Mouse (Mus musculus) hematopoietic stem cell, adult 5-6 weeks (primary cell): Measurements from ENCODE around the gene Mertk. TPM values are rescaled to one million over a fixed set of nuclear protein-coding genes. Genes with fewer than 3 reads are reported as not detected.
"Not testable (repeated sequence)": the region's sequence is repeated elsewhere in the genome, so short reads cannot be mapped to it uniquely, and the experiment has no call there.

Experiments
- ATAC-seq, 2 experiments: fragments of 125-278 bp in 1 of 2; replicated peaks in 1 of 2; 2 replicates each; pipeline ENCODE4 v1.8.0; 2016 to 2017; ENCODE audit warnings: inconsistent platforms in 2 of 2, mild to moderate bottlenecking in 2 of 2, moderate number of reproducible peaks in 2 of 2, low read depth in 1 of 2, moderate TSS enrichment in 1 of 2; ENCODE audit not compliant: low FRiP score in 2 of 2, poor library complexity in 2 of 2, severe bottlenecking in 2 of 2, insufficient read depth in 1 of 2, low TSS enrichment in 1 of 2
- total RNA-seq: library from RNA; stranded (forward); fragments of 172-1452, 232-1000 nt; gene quantifications from 2 replicates; pipeline ENCODE4 v1.2.3, GENCODE M21; 2017

Gene Mertk
- total RNA-seq, result 0.31 and 0.69 TPM in 2 replicates

DNA sequence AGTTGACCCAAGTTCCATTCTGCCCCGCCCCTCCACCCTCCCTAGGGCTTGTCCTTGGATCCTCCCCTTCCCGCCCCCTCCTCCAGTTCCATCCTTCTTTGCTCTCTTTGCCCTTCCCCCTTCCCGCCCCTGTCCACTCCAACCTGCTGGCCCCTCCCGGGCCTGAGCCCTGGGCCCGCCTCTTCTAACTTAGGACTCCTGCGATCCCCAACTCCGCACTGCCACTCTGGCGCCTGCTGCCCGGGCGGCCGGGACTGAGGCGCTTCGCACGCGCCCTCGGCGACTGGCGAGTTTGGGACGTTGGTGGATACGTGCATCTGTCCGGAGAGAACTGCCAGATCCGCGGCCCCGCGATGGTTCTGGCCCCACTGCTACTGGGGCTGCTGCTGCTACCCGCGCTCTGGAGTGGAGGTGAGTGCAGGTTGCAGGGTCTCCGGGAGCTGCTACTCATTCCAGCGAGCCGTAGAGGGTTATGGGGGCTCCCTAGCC, at the start of gene Mertk:
Gene Mertk, plus strand, starts transcription at position 264 of the 489 bp plus-strand sequence.
- ATAC-seq, result peak in 1 of 2 experiments; percentile 39; a peak in 2 of 4 replicates

DNA sequence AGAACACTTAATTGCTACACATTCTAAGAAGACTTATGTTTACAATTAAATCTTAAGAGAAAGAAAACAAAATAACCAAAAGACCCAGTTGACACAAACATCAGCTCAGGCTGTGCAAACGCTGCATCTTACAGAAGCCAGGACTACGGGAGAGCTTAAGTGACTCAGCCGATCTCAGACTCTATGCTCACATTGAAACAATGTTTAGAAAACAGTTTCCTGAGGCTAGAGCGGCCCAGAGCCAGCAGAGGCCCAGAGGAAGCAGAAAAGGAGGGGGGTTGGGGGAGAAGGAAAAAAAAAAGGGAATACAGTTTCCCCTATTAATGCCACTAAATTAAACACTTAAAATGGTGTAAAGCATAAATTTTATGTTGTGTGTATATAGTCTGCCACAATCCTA, 18.1 kb upstream of the Mertk start:
- ATAC-seq, result peak; percentile 12 to 25; a peak in 1 of 4 replicates

DNA sequence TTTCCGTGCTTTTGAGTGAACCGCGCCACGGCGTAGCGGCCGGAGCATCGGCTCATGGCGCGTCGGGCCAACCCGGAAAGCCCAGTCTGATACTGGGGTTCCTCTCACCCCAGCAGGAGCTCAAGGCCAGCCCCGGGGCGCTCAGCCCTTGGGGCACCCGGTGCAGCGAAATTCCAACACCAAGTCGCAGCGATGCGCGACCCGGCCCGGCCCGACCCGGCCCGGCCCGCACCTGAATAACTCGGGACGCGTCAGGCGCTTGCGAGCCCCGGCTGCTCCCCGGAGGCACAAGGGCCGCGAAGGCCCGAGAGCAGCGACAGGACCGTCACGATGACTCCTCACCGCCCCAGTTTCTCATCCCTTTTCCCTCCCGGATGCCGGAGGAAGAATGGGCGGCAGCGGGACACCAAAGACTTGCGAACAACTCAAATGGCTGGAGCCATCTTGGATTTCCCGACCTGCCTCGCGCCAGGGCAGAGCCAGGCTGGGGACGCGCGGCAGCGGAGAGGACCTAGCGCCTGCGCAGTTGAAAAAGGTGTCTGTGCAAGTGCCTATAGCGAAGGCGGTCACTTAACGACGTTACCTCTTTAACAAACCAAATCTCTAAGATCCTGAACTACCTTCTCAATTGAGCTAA, 11.7 kb upstream of the Mertk start, which contains the start of gene Anapc1:
Gene Anapc1, minus strand, starts transcription at position 471 of the 637 bp plus-strand sequence.
- peak; percentile 94 to 98 for ATAC-seq

DNA sequence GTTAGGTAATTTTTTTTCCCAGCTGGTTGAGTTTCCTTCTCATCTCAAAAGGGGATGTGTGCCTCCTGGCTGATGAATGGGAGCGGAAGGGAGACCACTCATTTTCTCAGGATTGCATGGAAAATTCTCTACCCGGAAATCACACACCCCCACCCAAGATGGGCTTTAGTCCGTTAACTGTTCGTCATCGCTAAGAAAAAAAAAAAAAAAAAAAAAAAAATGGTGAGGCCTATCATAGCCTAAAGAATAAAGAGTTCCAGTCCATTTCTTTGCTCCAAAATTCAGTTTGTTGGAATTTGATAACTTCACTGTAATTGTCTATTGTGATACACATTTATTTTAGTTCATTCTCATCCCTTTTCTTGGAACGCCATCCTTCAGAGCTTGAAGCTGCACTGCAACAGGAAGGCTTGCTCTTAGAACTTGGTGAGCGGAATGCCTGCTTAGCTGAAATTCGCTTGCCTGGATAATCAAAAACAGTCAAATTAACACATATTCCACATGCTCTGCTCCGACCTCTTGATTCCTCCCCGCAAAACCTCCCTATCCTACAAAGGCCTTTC, 11.1 kb upstream of the Mertk start:
- no peak for ATAC-seq

DNA sequence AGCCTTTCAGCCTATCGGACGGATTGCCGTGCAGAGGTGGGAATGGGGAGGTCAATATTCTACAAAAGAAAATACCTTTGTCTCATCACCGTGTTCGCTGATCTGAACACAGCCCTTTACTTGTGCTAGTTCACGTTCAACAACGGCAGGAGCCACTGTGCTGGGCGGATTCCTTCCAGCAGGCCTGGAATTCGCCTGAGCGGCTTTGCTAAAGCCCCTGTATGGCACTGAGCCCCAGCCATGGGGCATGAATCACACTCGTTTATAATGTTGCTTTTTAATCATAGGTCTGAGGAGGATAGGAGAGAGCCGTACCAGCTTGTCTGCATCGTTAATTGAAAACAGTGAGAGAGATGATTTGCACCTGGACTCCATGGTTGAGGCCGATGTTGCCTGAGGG, 6.4 kb upstream of the Mertk start:
- ATAC-seq, result no peak

DNA sequence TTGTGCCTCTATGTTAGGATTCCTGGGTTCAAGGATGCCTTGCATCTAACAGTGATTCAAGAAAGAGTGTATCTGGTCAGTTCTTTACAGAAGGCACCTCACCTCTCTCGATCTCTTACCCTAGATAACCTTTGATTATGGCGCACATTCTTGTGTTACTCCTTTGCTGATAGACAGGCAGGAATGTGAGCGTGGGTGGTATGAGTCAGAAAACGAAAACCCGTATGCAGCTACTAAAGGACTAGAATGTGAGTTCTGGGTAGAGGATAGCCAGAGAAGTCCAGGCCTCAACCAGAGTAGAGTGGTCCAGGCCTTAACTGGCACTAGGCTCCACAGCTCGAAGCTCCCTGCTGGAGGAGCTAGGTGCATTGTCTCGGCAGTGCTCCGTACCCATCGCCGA, 6.0 kb upstream of the Mertk start:
- ATAC-seq, result no peak

DNA sequence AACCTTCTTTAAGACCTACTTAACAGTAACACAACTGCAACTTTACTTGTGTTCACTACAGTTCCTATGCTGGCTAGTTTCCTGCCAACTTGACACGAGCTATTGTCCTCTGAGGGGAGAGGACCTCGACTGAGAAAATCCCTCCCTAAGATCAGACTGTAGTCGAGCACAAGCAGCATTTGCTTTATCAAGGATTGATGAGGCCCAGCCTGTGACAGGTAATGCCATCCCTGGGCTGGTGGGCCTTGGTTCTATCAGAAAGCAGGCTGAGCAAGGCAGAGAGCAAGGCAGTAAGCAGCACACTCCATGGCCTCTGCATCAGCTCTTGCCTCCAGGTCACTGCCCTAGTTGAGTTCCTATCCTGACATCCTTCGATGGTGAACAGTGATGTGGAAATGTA, 5.5 kb upstream of the Mertk start:
- ATAC-seq, result no peak

DNA sequence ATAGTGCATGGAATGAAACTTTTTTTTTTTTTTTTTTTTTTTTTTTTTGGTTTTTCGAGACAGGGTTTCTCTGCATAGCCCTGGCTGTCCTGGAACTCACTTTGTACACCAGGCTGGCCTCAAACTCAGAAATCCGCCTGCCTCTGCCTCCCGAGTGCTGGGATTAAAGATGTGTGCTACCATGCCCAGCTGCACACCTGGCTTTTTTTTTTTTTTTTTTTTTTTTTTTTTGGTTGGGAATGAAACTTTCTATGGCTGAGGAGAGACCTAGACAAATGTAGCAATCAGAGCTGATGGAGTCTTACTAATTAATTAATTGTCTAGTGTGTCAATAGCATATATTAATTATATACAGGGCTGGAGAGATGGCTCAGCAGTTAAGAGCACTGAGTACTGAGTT, 4.9 kb upstream of the Mertk start:
- ATAC-seq, result not testable (repeated sequence)

DNA sequence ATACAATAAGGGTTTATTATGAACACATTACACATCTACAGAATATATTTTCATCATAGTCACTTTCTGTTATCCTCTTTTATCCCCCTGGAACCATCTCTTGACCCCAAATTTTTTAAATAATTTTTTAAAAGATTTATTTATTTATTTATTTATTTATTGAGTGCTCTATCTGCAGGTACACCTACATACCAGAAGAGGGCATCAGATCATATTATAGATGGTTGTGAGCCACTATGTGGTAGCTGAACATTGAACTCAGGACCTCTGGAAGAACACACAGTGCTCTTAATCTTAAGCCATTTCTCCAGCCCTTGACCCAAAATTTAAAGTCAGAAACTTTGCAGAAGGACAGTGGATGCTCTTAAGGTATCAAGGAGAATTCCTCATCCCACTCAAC, 4.2 kb upstream of the Mertk start:
- ATAC-seq, result no peak

DNA sequence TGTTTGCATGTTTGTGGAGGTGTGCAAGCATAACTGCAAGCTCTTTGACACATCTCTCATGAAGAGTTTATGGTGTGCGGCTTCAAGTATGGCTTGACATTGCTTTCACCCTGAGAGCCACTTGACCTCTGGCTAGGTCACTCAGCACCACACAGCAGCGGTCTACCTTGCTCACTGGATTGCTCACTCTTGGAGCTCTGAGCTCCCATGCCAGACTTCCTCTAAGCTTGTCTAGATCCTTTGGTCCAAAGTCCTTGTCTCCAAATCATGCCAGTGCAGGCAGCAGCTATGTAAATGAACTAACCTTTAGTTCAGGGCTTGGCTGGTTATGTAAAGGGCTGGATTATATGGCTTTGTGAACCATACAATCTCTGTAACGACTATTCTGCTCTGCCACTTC, 2.3 kb upstream of the Mertk start:
- no peak for ATAC-seq

DNA sequence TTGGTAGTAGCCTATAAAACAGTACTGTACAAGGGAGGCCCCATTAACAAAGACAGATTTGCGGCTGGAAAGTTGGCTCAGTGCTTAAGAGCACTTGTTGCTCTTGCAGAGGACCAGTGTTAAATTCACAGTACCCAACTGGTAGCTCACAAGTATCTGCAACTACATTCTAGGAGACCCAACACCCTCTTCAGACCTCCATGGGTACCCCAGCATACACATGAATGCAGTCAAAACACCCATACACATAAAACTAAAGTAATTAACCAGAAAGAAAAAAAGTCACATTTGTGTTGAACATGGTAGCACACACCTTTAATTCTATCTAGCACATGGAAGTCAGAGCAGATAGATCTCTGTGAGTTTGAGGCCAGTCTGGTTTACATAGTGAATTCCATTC, 1.7 kb upstream of the Mertk start:
- no peak for ATAC-seq

DNA sequence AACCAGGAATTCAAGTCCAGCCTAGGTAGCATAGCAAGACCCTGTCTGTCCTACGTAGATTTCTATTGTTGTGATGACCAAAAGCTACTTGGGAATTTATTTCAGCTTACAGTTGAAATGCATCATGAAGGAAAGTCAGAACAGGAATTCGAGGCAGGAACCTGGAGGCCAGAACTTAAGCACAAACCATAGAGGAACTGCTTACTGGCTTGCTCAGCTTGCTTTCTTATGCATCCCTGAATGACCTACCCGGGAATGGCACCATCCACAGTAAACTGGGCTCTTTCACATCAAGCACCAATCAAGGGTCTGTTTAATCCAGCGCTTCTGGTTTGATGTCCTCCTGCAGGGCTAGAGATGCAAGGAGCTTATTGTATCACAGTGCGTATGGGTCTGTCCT, 1.2 kb upstream of the Mertk start:
- ATAC-seq, result no peak

DNA sequence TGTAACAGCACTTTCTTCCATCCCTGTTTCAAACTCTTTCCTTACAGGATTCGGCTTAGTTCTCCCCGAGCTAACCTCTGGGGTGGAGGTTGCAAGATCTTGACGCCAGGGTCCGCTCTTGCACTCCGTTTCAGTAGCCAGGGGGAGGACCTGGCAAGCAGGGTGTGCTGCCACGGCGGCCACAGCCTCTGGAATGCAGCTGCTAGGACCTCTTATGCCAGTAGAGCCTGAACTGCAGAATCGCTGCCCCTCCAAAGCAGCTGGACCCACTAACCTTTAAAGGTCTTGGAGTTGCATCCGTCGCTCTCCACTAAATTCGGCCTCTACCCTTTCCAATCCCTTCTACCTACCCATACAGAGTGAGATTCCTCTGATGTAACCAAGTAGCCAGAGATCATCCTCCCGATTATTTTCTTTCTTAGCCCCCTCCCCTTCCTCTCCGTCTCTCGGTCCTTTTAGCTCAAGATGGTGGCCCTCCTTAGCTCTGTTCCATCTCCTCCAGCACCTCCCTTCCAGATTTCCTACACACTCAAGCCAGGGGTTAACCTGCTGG, 540 bp upstream of the Mertk start:
- ATAC-seq, result peak; percentile 94 to 98

DNA sequence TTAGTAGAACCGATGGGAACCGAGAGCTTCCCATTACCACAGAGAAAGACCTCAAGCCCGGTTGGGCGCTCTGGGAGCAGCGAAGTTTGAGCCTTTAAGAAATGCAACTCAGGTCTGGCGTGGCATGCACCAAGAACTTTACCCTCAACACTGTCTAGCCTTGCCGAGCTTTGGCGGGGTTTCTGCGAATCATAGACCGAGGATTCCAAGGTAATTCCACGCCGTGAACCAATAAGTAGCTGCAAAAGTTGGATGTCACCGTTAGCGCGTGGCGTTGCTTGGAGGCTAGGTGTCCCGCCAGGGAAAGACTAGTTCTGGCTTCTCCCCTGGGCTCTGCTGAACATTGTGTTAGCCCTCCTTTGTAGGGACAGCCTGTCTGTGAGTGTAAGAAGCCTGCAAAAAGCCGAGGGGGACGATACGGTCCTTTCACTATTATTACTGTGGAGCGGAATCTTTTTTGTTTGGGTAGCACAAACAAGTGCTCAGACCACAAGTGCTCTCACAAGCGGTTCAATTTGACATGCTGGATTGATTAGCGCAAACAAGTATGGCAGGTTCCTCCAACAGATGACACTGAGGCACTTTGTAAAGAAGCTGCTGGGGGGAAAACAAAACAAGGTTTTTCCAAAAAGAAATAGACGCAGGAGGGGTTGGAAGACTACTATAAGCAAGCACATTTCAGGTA, 587 bp downstream of the Mertk start:
- peak in 1 of 2 experiments; percentile 24; a peak in 1 of 4 replicates for ATAC-seq

DNA sequence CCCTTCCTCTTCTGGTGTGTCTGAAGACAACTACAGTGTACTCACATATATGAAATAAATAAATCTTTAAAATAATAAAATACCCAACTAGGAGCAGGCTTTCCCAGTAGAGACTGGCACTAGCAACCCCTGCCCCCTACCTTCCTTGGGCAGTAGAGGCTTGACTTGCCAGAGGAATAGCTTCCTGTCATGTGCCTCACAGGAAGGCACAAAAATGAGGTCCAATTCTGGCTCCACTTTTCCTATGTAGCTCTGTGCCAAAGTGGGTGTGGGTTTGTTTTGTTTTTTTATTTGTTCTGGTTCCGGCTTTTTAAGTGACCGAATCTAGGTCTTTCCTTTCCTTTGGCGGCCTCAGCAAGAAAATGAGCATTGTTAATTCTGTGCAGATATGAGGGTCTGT, 5.7 kb downstream of the Mertk start:
- ATAC-seq, result no peak

DNA sequence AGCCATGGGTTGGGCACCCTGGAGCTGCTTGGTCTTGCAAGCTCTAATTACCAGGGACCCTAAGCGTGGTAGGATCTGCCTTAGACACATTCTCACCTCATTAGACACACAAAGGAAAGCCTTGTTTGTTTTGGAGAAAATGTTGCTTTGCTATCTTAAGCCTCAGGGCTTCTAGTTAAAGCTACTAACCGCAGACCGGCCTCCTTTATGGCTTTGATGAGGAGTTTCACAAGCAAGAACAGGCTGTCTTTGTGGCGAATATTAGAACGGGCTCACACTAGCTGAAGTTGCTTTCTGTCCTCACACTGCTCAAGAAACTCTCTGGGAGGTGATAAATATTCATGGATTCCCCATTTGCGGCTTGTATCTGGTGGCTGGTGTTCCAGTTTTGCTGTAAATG, 10.5 kb downstream of the Mertk start:
- no peak for ATAC-seq

DNA sequence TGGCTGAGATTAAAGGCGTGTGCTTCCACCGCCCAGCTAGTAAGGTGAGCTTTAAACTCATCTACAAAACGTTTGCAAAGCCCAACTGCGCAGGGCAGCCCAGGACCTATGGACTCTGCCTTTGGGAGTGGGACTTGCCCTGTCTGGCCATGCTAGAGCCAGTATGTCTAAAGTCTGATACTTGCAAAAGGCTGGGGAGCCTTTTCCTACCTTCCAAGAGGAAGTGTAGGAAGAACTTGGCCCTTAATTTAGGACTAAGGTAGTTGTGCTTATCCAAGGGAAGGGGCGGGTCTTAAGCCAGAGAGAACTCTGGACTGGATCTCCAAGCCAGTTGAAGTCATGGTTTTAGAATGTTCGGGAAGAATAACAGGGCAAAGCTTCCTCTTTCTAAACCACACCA, 11.9 kb downstream of the Mertk start:
- no peak for ATAC-seq

DNA sequence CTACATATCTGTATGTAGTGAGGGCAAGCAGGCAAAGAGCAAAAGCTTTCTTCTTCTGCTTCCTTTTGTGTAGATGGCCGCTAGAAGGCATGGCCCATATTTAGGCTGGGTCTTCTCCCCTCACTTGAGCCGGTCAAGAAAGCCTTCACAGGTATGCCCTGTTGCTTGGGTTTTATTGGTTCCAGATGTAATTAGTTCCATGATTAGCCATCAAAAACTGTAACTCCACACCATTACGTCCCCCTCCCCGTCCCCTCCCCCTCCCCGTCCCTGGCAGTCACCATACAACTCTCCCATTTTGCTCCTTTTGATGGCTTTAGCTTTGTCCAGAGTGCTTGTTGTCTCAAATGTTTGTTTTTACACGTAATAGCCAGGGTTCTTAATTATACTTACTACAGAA, 14.2 kb downstream of the Mertk start:
- ATAC-seq, result no peak
